Mouse (Mus musculus): Measurements from ENCODE around the gene Mob1b. TPM values are rescaled to one million over a fixed set of nuclear protein-coding genes. Genes with fewer than 3 reads are reported as not detected.

The Mob1b gene
- polyA plus RNA-seq, 1 experiment, result 11.9 TPM

DNA sequence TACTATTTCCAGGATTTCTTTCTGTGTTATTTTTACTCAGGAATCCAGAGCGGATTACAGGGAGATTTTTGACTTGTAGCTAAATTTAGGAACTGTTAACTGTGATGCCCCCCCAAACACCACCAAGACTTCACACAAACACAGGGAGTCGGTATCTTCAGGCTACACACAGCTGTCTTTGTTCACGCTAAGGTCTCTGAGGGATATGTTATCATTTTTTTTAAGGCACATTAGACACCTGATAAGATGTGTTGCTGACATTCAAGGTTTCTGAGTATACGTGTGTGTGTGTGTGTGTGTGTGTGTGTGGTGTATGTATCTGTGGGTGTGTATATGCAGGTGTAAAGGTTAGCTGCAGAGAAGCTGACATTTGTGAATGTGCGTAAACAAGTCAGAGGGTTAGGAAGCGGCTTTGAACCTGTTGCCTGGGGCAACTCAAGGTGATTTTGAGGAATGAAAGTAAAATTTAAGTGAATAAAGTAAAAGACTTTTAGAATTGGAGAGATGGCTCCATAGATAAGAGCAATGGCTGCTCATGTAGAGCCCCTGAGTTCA lies 34.8 kb upstream of the Mob1b start:
- no peak overlapping the region for H3K4me3 ChIP-seq (ENCODE audit: insufficient read depth, low read length)

GRCm38 (mm10) chr5:88687996-88688406 lies 32.7 kb upstream of the Mob1b start:
- TF ChIP-seq CTCF (IDR thresholded peaks at IDR 0.05; ENCODE audit: extremely low read depth, insufficient read depth, low read length) (no peak), POLR2A (IDR thresholded peaks at IDR 0.05; ENCODE audit: extremely low read depth, insufficient read depth, low read length) (no peak)
- Histone ChIP-seq H3K4me1 (ENCODE audit: control insufficient read depth, insufficient read depth, low read length) (no peaks in the 10 kb centered on the region), H3K27ac (ENCODE audit: insufficient read depth, low read length) (no peak overlapping the region), H3K4me3 (ENCODE audit: insufficient read depth, low read length) (no peak overlapping the region)

More for the DNA sequence above, 34.8 kb upstream of the Mob1b start:
- TF ChIP-seq CTCF (IDR thresholded peaks at IDR 0.05; ENCODE audit: extremely low read depth, insufficient read depth, low read length) (no peak), POLR2A (IDR thresholded peaks at IDR 0.05; ENCODE audit: extremely low read depth, insufficient read depth, low read length) (no peak)
- H3K27ac ChIP-seq (ENCODE audit: insufficient read depth, low read length), result no peak overlapping the region
- no peaks in the 10 kb centered on the region for H3K4me1 ChIP-seq (ENCODE audit: control insufficient read depth, insufficient read depth, low read length)

- Histone ChIP-seq H3K4me1 (ENCODE audit: control insufficient read depth, insufficient read depth, low read length) (no peaks in the 10 kb centered on the region), H3K4me3 (ENCODE audit: insufficient read depth, low read length) (no peak overlapping the region), H3K27ac (ENCODE audit: insufficient read depth, low read length) (no peak overlapping the region)
- TF ChIP-seq POLR2A (IDR thresholded peaks at IDR 0.05; ENCODE audit: extremely low read depth, insufficient read depth, low read length), result no peak
Measured at GRCm38 (mm10) chr5:88688583-88689187, 32.0 kb upstream of the Mob1b start.

- no peak overlapping the region for H3K4me3 ChIP-seq (ENCODE audit: insufficient read depth, low read length)
- TF ChIP-seq CTCF (IDR thresholded peaks at IDR 0.05; ENCODE audit: extremely low read depth, insufficient read depth, low read length), result peak; percentile 30; the same call in 1 of the 2 replicates
- no peak for TF ChIP-seq POLR2A (IDR thresholded peaks at IDR 0.05; ENCODE audit: extremely low read depth, insufficient read depth, low read length)
- no peak overlapping the region for H3K27ac ChIP-seq (ENCODE audit: insufficient read depth, low read length)
- no peaks in the 10 kb centered on the region for H3K4me1 ChIP-seq (ENCODE audit: control insufficient read depth, insufficient read depth, low read length)
Measured at GRCm38 (mm10) chr5:88689279-88689938, 31.2 kb upstream of the Mob1b start.

DNA sequence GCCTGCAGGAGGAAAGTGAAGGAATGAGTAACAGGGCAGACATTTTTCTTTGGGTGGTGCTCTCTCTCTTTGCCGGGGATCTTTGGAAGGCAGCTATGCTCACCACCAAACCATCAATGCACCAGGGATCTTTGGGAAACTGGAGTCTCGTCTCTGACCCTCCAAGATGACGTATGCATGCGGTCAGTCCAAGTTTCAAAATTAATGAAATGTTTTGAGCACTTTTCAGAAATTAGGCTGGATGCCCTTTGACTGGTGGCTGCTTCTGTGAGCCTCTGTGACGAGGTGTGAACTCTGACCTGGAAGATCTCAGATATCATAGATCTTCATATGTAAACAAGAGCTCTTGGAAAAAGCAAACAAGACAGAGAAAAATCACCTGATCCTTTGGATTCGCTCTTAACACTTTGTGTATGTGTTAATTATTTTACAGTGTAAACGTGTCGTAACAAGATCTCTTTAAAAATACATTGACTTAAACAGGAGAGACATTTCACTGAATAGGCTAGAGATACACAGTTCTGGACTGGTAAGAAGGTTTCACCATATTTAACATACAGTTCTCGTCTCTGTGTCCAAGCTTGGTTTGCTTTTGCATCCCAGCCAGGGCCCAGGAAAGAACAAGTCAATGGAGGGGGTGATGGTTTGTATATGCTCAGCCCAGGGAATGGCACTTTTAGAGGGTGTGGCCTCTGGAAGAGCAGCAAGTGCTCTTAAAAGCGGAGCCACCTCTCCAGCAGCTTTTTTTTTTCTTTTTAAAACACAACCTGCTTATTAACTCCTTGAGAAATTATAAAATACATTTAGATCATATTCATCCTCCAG lies 29.8 kb upstream of the Mob1b start:
- Histone ChIP-seq H3K4me1 (ENCODE audit: control insufficient read depth, insufficient read depth, low read length) (no peaks in the 10 kb centered on the region), H3K4me3 (ENCODE audit: insufficient read depth, low read length) (no peak overlapping the region), H3K27ac (ENCODE audit: insufficient read depth, low read length) (no peak overlapping the region)
- TF ChIP-seq CTCF (IDR thresholded peaks at IDR 0.05; ENCODE audit: extremely low read depth, insufficient read depth, low read length), result no peak
- no peak for TF ChIP-seq POLR2A (IDR thresholded peaks at IDR 0.05; ENCODE audit: extremely low read depth, insufficient read depth, low read length)

- no peak for TF ChIP-seq CTCF (IDR thresholded peaks at IDR 0.05; ENCODE audit: extremely low read depth, insufficient read depth, low read length)
- no peak for TF ChIP-seq POLR2A (IDR thresholded peaks at IDR 0.05; ENCODE audit: extremely low read depth, insufficient read depth, low read length)
- H3K4me3 ChIP-seq (ENCODE audit: insufficient read depth, low read length), result no peak overlapping the region
- H3K4me1 ChIP-seq (ENCODE audit: control insufficient read depth, insufficient read depth, low read length), result no peaks in the 10 kb centered on the region
- H3K27ac ChIP-seq (ENCODE audit: insufficient read depth, low read length), result no peak overlapping the region
Measured at GRCm38 (mm10) chr5:88691506-88692095, 29.1 kb upstream of the Mob1b start.

DNA sequence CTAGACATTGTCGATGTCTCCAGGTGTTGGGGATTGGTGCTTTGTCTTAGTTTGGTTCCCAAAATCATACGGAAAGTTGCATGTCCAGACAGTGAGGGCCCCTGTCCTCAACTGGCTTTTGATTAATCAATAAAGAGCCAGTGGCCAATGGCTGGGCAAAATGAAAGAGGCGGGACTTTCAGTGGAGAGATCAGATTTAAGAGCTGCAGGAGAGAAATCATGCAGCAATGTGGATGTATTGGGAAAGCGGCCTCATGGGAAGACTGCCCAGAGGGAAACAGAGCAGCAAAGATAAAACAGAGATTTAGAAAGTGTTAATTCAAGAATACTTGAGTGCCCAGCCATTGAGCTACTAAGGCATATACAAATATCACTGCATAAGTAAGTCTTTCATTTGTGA lies 28.1 kb upstream of the Mob1b start:
- no peaks in the 10 kb centered on the region for H3K4me1 ChIP-seq (ENCODE audit: control insufficient read depth, insufficient read depth, low read length)
- no peak overlapping the region for H3K4me3 ChIP-seq (ENCODE audit: insufficient read depth, low read length)
- no peak for TF ChIP-seq CTCF (IDR thresholded peaks at IDR 0.05; ENCODE audit: extremely low read depth, insufficient read depth, low read length)
- no peak for TF ChIP-seq POLR2A (IDR thresholded peaks at IDR 0.05; ENCODE audit: extremely low read depth, insufficient read depth, low read length)
- H3K27ac ChIP-seq (ENCODE audit: insufficient read depth, low read length), result no peak overlapping the region

DNA sequence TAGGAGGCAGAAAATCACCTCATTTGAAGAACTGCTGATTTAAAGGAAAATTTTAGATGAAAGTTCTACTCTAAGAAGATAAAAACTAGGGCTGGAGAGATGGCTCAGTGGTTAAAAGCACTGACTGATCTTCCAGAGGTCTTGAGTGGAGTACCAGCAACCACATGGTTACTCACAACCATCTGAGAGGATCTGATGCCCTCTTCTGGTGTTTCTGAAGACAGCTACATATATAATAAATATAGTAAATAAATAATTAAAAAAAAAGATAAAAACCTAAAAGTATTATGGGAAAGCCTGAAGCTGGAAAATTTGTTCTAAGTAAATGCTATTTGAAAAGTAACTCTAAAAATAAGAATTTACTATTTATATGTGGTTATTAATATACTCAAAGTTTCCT lies 27.6 kb upstream of the Mob1b start:
- no peaks in the 10 kb centered on the region for H3K4me1 ChIP-seq (ENCODE audit: control insufficient read depth, insufficient read depth, low read length)
- H3K27ac ChIP-seq (ENCODE audit: insufficient read depth, low read length), result no peak overlapping the region
- no peak overlapping the region for H3K4me3 ChIP-seq (ENCODE audit: insufficient read depth, low read length)
- TF ChIP-seq POLR2A (IDR thresholded peaks at IDR 0.05; ENCODE audit: extremely low read depth, insufficient read depth, low read length) (no peak), CTCF (IDR thresholded peaks at IDR 0.05; ENCODE audit: extremely low read depth, insufficient read depth, low read length) (no peak)

- no peak for TF ChIP-seq POLR2A (IDR thresholded peaks at IDR 0.05; ENCODE audit: extremely low read depth, insufficient read depth, low read length)
- no peak for TF ChIP-seq CTCF (IDR thresholded peaks at IDR 0.05; ENCODE audit: extremely low read depth, insufficient read depth, low read length)
- Histone ChIP-seq H3K4me1 (ENCODE audit: control insufficient read depth, insufficient read depth, low read length) (no peaks in the 10 kb centered on the region), H3K4me3 (ENCODE audit: insufficient read depth, low read length) (no peak overlapping the region), H3K27ac (ENCODE audit: insufficient read depth, low read length) (no peak overlapping the region)
Measured at GRCm38 (mm10) chr5:88697291-88697690, 23.4 kb upstream of the Mob1b start.

Data from cortical plate, adult 2 months (tissue).